Mouse (Mus musculus): ENCODE measurements around the gene Hspa1a.
"Not testable (repeated sequence)": the region's sequence is repeated elsewhere in the genome, so short reads cannot be mapped to it uniquely, and the experiment has no call there.

The Hspa1a gene

GRCm38 (mm10) chr17:34948721-34949552, 23.0 kb downstream of the Hspa1a start:
- DNase-seq (ENCODE audit: low read depth, low spot score) = not testable (repeated sequence)

- DNase-seq (ENCODE audit: low read depth, low spot score) = no peak
These were observed 24.4 kb downstream of the Hspa1a start for GRCm38 (mm10) chr17:34947606-34948005.

- no peak for DNase-seq (ENCODE audit: low read depth, low spot score)
These were observed 25.3 kb downstream of the Hspa1a start for GRCm38 (mm10) chr17:34946486-34947140.

DNA sequence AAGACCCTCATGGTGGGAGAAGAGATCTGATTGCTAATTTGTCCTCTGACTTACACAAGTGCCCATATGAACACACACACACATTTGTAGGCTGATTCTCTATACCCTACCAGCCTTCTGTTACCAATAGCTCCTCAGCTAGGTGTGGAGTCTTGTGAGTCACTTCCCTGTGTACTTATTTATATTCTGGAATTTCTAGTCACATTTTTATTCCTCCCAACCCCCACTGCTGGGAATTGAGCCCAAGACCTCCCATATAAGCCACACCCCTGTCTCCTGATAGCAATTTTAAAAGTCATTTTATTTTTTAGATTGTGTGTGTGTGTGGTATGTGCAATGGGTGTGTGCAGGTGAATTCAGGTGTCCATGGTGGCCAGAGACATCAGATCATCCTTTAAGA, 27.6 kb downstream of the Hspa1a start:
- no peak for DNase-seq (ENCODE audit: low read depth, low spot score)

- DNase-seq (ENCODE audit: low read depth, low spot score) = no peak
These were observed 28.7 kb downstream of the Hspa1a start for GRCm38 (mm10) chr17:34943128-34943815.

- no peak for DNase-seq (ENCODE audit: low read depth, low spot score)
These were observed 30.5 kb downstream of the Hspa1a start for GRCm38 (mm10) chr17:34941344-34942041.

DNA sequence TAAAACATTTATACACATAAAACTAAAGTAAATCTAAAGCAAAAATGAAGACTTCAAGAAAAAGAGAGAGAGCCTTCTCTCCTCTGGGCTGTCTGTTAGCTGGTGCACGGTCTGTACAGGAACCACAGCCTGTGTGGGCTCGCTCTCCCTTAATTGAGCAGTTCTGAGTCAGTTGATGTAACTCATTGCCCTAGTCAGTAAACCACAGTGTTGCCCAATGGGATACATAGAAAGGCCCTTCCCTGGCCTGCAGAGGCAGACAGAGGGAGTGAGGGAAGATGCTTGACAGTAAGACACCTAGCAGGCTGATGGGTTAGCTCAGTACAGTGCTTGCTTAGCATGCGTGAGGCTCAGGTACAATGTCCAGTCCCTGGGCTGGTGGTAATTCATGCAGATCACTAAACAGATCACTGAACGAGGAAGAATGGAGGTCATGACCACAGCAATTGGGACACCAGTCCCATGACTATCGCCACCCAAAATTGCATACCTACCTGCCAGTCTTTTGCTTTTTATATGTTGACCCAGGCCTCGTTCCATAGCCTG, 33.9 kb downstream of the Hspa1a start:
- no peak for DNase-seq (ENCODE audit: low read depth, low spot score)

DNA sequence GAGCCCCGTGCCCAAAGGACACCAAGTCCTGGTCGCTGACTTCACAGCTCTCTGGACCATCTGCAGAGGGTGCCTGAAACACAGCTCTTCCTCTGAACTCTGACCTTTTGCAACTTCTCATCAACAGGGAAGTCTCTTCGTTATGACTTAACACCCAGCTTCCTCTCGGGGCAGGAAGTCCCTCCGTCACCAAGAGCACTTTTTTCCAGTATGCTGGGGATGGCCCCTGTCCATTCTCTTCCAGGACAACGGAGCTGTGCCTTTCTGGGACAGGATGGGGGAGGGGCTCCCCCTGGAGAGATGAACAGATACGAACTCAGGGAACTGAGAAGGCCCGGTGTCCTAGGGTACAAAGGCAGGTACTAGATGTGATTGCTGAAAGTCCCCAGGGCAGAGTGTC, 37.1 kb downstream of the Hspa1a start:
- no peak for DNase-seq (ENCODE audit: low read depth, low spot score)

DNA sequence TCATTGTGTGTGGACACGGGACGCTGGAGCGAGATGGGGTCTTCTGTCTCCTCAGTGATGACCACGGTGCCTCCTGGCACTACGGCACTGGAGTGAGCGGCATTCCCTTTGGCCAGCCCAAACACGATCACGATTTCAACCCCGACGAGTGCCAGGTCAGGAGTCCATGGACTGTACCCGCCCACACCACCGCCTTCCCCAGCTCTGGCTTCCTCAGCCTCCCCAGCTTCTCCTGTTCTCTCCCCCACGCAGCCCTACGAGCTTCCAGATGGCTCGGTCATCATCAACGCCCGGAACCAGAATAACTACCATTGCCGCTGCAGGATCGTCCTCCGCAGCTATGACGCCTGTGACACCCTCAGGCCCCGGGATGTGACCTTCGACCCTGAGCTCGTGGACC, 37.9 kb downstream of the Hspa1a start:
- no peak for DNase-seq (ENCODE audit: low read depth, low spot score)

DNA sequence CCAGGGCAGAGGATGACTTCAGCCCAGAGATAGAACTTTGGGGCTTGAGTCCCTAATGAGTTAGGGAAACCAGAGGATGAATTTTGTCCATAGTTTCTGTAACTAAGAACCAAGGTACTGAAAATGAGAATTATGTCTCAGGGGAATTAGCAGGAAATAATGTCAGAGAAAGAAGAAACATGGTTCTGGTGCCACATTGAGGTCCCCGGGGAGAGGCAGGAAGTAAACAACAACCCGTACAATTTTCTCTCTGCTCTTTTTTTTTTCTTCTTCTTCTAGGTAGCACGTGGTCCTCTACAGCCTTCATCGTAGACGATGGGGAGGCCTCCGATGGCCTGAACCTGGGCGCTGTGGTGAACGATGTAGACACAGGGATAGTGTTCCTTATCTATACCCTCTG, 39.7 kb downstream of the Hspa1a start:
- no peak for DNase-seq (ENCODE audit: low read depth, low spot score)

GRCm38 (mm10) chr17:34931735-34932098, 40.2 kb downstream of the Hspa1a start:
- DNase-seq (ENCODE audit: low read depth, low spot score) = no peak

DNA sequence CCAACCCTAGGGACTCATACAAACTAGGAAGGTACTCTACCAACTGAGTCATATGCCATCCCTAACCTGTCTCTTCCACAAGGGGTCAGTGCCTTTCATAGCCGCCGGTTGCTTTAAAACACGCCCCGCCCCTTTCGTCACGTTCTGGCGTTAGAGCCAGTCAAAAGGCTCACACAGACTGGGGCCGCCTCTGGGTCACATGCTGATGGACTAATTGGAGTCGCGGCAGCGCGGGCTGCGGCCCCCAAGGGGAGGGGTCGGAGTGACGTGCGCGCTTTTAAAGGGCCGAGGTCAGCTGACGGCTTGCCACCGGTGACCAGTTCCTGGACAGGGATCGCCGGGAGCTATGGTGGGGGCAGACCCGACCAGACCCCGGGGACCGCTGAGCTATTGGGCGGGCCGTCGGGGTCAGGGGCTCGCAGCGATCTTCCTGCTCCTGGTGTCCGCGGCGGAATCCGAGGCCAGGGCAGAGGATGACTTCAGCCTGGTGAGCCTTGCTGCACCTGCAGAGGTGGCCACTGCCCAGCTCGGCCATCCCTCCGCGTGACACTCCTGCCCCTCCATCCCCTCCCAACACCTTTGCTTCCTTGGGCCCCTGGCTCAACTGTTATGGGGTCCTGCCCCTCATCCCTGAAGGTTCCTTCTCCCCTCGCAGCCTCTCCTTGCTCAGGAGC, 40.8 kb downstream of the Hspa1a start, which contains the start of gene Neu1:
Neu1 (plus strand) TSS at position 193 of the 674 bp plus-strand sequence.
- DNase-seq (ENCODE audit: low read depth, low spot score) = peak; percentile 97

GRCm38 (mm10) chr17:34928841-34929240, 43.1 kb downstream of the Hspa1a start:
- no peak for DNase-seq (ENCODE audit: low read depth, low spot score)

DNA sequence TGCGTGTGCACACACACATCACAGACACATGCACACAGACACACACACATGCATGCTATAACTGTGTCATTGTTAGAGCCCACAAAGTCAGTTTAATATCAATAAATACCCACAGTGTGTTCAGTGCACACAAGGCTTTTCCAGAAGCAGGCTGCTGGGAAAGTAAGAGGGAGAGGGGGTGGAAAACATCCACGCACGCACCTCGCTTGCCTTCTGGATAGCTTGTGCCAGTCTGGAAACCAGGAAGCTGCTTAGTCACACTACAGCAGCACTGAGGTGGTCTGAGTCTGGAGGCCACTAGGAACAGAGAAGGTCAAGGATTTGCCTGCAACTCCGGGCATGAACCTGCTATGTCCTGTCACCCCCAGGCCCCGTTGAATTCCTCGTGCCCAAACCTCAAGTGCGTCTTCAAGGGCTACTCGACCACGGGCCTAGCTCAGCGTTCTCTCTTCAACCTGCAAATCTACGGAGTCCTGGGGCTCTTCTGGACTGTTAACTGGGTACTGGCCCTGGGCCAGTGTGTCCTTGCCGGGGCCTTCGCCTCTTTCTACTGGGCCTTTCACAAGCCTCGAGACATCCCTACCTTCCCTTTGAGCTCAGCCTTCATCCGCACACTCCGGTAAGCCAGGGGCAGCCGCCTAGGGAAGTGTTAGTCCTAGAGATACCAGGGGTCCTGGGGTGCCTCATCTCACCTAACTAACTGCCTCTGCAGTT, 44.5 kb downstream of the Hspa1a start:
- DNase-seq (ENCODE audit: low read depth, low spot score) = no peak

- DNase-seq (ENCODE audit: low read depth, low spot score) = no peak
These were observed 47.7 kb downstream of the Hspa1a start for GRCm38 (mm10) chr17:34924258-34924657.

DNA sequence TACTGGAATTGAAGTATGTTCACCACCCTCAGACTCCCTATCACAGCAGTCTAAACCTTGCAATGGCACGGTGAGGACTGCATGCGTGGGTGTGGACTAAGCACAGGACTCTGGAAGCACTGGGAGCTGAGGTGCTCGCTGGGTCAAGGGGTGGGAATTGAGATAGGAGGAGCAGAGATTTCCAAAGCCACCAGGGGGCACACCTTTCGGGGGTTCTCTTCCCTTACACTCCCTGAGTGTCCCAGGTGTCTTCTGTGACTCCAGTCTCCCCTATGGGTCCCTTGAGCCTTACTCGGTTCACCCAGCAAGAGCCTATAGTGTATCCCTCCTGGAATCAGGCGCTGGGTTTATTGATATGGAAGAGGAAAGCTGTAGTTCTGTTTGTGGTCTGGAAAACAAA, 49.0 kb downstream of the Hspa1a start:
- DNase-seq (ENCODE audit: low read depth, low spot score) = no peak
